Mouse (Mus musculus): Measurements from ENCODE around the gene Gpalpp1. TPM values are rescaled to one million over a fixed set of nuclear protein-coding genes. Genes with fewer than 3 reads are reported as not detected.

Gpalpp1 gene
- polyA plus RNA-seq (2014; fragmentation: Nextera tagmentation; extraction: Ambion mirVana) = 20.3 and 21.1 TPM in 2 replicates

GRCm38 (mm10) chr14:76110396-76111221 lies at the start of gene Gpalpp1, which contains the start of gene Nufip1:
Gene Gpalpp1 (minus strand): TSS chr14:76110760.
Gene Nufip1 (plus strand): TSS chr14:76110891.
- peaks cover under 1% of the 10 kb centered on the region for H3K36me3 ChIP-seq (ENCODE audit: control insufficient read depth, insufficient read depth, low read length)
- no peaks in the 10 kb centered on the region for H3K27me3 ChIP-seq (ENCODE audit: control insufficient read depth, insufficient read depth, low read length)
- H3K4me1 ChIP-seq (ENCODE audit: control insufficient read depth, insufficient read depth, low read length) = peaks cover 7% of the 10 kb centered on the region
- peak; percentile 93 for DNase-seq (ENCODE audit: low spot score)
- peak within 1 kb of the TSS; percentile 54 for H3K27ac ChIP-seq (ENCODE audit: low read depth, low read length)
- peak; percentile 99 for ATAC-seq (ENCODE audit: insufficient read depth, low FRiP score, low TSS enrichment)
- peak within 1 kb of the TSS; percentile 94 for H3K4me3 ChIP-seq (ENCODE audit: low read depth, low read length)
- H3K4me2 ChIP-seq (ENCODE audit: low read depth) = peak within 1 kb of the TSS; percentile 89
- under 1% methylated on average over 69 of the region's 69 CpGs for WGBS
- peak within 1 kb of the TSS; percentile 78 for H3K9ac ChIP-seq (ENCODE audit: low read length)
- H3K9me3 ChIP-seq (ENCODE audit: control insufficient read depth, low read length) = no peaks in the 10 kb centered on the region

DNA sequence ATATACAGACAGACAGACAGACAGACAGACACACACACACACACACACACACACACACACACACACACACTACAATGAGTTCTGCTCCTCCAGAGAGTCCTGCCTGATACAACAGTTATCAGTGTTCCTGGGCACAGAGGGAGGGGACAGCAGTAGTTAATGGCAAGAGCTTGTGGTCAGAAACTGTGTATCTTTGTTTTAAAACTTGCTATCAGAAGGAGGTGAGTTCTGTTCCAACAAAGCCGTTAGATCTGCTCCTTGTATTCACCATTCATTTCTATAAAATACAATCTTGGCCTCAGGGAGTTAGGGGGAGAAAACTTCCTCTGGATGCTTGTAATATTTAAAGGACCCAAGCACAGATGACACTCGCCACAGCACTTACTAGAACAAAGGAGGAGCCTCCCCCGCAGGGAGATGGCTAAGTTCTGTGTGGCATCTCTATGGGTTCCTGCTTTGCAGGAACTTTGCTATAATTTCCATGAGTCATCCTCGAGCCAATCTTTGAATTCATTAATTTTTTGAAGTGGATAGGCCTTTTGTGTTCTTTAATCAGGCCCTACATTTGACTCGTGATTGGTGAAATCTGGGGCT lies 47.7 kb upstream of the Gpalpp1 start:
- Histone ChIP-seq H3K27ac (ENCODE audit: low read depth, low read length) (no peak overlapping the region), H3K9ac (ENCODE audit: low read length) (no peak overlapping the region), H3K4me1 (ENCODE audit: control insufficient read depth, insufficient read depth, low read length) (no peaks in the 10 kb centered on the region), H3K27me3 (ENCODE audit: control insufficient read depth, insufficient read depth, low read length) (no peaks in the 10 kb centered on the region), H3K9me3 (ENCODE audit: control insufficient read depth, low read length) (no peaks in the 10 kb centered on the region), H3K4me3 (ENCODE audit: low read depth, low read length) (no peak overlapping the region), H3K36me3 (ENCODE audit: control insufficient read depth, insufficient read depth, low read length) (no peaks in the 10 kb centered on the region), H3K4me2 (ENCODE audit: low read depth) (no peak overlapping the region)
- DNase-seq (ENCODE audit: low spot score) = no peak
- ATAC-seq (ENCODE audit: insufficient read depth, low FRiP score, low TSS enrichment) = no peak
- WGBS = 78% methylated on average over 5 of the region's 5 CpGs

GRCm38 (mm10) chr14:76153828-76154227 lies 43.3 kb upstream of the Gpalpp1 start:
- WGBS = 25% methylated on average over 6 of the region's 6 CpGs
- Histone ChIP-seq H3K4me1 (ENCODE audit: control insufficient read depth, insufficient read depth, low read length) (no peaks in the 10 kb centered on the region; the same call in 1 of the 2 replicates), H3K4me3 (ENCODE audit: low read depth, low read length) (no peak overlapping the region), H3K4me2 (ENCODE audit: low read depth) (no peak overlapping the region), H3K36me3 (ENCODE audit: control insufficient read depth, insufficient read depth, low read length) (no peaks in the 10 kb centered on the region), H3K9me3 (ENCODE audit: control insufficient read depth, low read length) (no peaks in the 10 kb centered on the region), H3K27me3 (ENCODE audit: control insufficient read depth, insufficient read depth, low read length) (no peaks in the 10 kb centered on the region), H3K9ac (ENCODE audit: low read length) (no peak overlapping the region), H3K27ac (ENCODE audit: low read depth, low read length) (no peak overlapping the region)
- DNase-seq (ENCODE audit: low spot score) (no peak), ATAC-seq (ENCODE audit: insufficient read depth, low FRiP score, low TSS enrichment) (no peak)

GRCm38 (mm10) chr14:76153003-76153675 lies 42.6 kb upstream of the Gpalpp1 start:
- WGBS = 3% methylated on average over 24 of the region's 24 CpGs
- Histone ChIP-seq H3K27me3 (ENCODE audit: control insufficient read depth, insufficient read depth, low read length) (no peaks in the 10 kb centered on the region), H3K4me2 (ENCODE audit: low read depth) (peak overlapping the region; percentile 36), H3K4me1 (ENCODE audit: control insufficient read depth, insufficient read depth, low read length) (no peaks in the 10 kb centered on the region; the same call in 1 of the 2 replicates), H3K4me3 (ENCODE audit: low read depth, low read length) (peak overlapping the region; percentile 68), H3K36me3 (ENCODE audit: control insufficient read depth, insufficient read depth, low read length) (no peaks in the 10 kb centered on the region), H3K27ac (ENCODE audit: low read depth, low read length) (peak overlapping the region; percentile 51), H3K9me3 (ENCODE audit: control insufficient read depth, low read length) (no peaks in the 10 kb centered on the region), H3K9ac (ENCODE audit: low read length) (peak overlapping the region; percentile 47)
- peak; percentile 52 for DNase-seq (ENCODE audit: low spot score)
- no peak for ATAC-seq (ENCODE audit: insufficient read depth, low FRiP score, low TSS enrichment)

DNA sequence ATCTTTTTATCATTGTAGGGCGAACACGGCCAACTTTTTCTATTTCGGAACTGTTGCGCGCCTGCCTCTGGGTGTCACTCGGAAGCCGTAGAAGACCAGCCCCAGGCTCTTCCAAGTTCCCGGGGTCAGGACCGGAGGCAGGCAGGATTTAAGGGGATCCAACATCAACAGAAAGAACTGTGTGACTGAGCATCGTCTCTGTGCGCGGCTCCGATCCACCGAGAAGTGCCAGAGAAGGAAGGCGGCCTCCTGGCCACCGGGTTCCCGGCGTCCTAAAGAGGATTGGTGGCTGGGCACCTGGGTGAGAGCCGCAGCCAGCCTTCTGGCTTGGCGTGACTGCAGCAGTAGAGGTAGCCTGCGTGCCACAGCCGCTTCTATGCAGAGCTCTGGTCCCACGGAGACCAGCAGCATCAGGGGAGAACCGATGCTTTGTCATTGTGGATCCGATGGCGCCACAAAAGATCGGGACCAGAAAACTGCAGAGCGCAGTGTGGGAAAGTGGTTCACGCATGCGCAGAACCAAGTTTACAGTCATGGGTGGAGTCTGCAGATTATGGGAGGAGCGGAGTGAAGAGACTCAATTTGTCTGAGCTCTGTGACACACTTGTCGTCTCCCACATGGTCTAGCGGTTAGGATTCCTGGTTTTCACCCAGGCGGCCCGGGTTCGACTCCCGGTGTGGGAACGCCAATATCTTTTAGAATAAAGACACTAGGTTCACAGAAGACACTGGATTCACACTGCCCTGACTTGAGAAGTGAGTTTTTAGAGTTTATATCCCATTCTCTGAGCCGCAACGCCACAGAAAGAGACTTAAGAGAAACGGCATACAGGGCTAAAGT lies 41.8 kb upstream of the Gpalpp1 start:
- H3K4me2 ChIP-seq (ENCODE audit: low read depth) = peak overlapping the region; percentile 62
- peak; percentile 94 for DNase-seq (ENCODE audit: low spot score)
- H3K9ac ChIP-seq (ENCODE audit: low read length) = peak overlapping the region; percentile 82
- no peaks in the 10 kb centered on the region for H3K9me3 ChIP-seq (ENCODE audit: control insufficient read depth, low read length)
- peak; percentile 91 for ATAC-seq (ENCODE audit: insufficient read depth, low FRiP score, low TSS enrichment)
- H3K36me3 ChIP-seq (ENCODE audit: control insufficient read depth, insufficient read depth, low read length) = no peaks in the 10 kb centered on the region
- WGBS = under 1% methylated on average over 41 of the region's 41 CpGs
- no peaks in the 10 kb centered on the region; the same call in 1 of the 2 replicates for H3K4me1 ChIP-seq (ENCODE audit: control insufficient read depth, insufficient read depth, low read length)
- H3K27me3 ChIP-seq (ENCODE audit: control insufficient read depth, insufficient read depth, low read length) = no peaks in the 10 kb centered on the region
- H3K4me3 ChIP-seq (ENCODE audit: low read depth, low read length) = peak overlapping the region; percentile 68
- H3K27ac ChIP-seq (ENCODE audit: low read depth, low read length) = peak overlapping the region; percentile 99

DNA sequence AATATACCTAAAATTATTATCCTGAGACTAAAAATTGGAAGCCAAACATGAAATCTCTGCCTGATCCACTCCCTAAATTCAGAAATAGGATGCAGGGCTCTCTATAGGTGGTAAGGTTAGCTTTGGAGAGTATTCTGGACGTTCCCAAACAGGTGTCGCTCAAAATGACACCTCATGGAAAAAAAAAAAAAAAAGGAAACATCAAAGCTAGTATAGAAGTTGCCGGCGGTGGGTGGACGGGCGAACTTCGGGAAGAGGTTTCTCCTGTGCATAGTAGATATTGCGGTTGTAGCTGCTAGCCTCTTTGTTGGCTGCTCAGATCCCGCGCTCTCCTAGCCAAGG lies 41.2 kb upstream of the Gpalpp1 start:
- Histone ChIP-seq H3K9me3 (ENCODE audit: control insufficient read depth, low read length) (no peaks in the 10 kb centered on the region), H3K9ac (ENCODE audit: low read length) (peak overlapping the region; percentile 82), H3K27me3 (ENCODE audit: control insufficient read depth, insufficient read depth, low read length) (no peaks in the 10 kb centered on the region), H3K4me3 (ENCODE audit: low read depth, low read length) (peak overlapping the region; percentile 68), H3K4me2 (ENCODE audit: low read depth) (peak overlapping the region; percentile 62), H3K36me3 (ENCODE audit: control insufficient read depth, insufficient read depth, low read length) (no peaks in the 10 kb centered on the region), H3K4me1 (ENCODE audit: control insufficient read depth, insufficient read depth, low read length) (no peaks in the 10 kb centered on the region; the same call in 1 of the 2 replicates), H3K27ac (ENCODE audit: low read depth, low read length) (peak overlapping the region; percentile 99)
- DNase-seq (ENCODE audit: low spot score) (no peak), ATAC-seq (ENCODE audit: insufficient read depth, low FRiP score, low TSS enrichment) (no peak)
- WGBS = under 1% methylated on average over 10 of the region's 10 CpGs

GRCm38 (mm10) chr14:76151011-76151410 lies 40.5 kb upstream of the Gpalpp1 start:
- DNase-seq (ENCODE audit: low spot score) (no peak), ATAC-seq (ENCODE audit: insufficient read depth, low FRiP score, low TSS enrichment) (no peak)
- Histone ChIP-seq H3K4me2 (ENCODE audit: low read depth) (no peak overlapping the region), H3K4me3 (ENCODE audit: low read depth, low read length) (no peak overlapping the region), H3K36me3 (ENCODE audit: control insufficient read depth, insufficient read depth, low read length) (no peaks in the 10 kb centered on the region), H3K27me3 (ENCODE audit: control insufficient read depth, insufficient read depth, low read length) (no peaks in the 10 kb centered on the region), H3K4me1 (ENCODE audit: control insufficient read depth, insufficient read depth, low read length) (no peaks in the 10 kb centered on the region; the same call in 1 of the 2 replicates), H3K27ac (ENCODE audit: low read depth, low read length) (no peak overlapping the region), H3K9me3 (ENCODE audit: control insufficient read depth, low read length) (no peaks in the 10 kb centered on the region), H3K9ac (ENCODE audit: low read length) (no peak overlapping the region)
- 72% methylated on average over 2 of the region's 2 CpGs for WGBS

GRCm38 (mm10) chr14:76150499-76150898 lies 39.9 kb upstream of the Gpalpp1 start:
- peak; percentile 8 for DNase-seq (ENCODE audit: low spot score)
- no peak overlapping the region for H3K27ac ChIP-seq (ENCODE audit: low read depth, low read length)
- no peak for ATAC-seq (ENCODE audit: insufficient read depth, low FRiP score, low TSS enrichment)
- no peaks in the 10 kb centered on the region for H3K27me3 ChIP-seq (ENCODE audit: control insufficient read depth, insufficient read depth, low read length)
- H3K4me3 ChIP-seq (ENCODE audit: low read depth, low read length) = no peak overlapping the region
- no peaks in the 10 kb centered on the region; the same call in 1 of the 2 replicates for H3K4me1 ChIP-seq (ENCODE audit: control insufficient read depth, insufficient read depth, low read length)
- WGBS = 86% methylated on average over 11 of the region's 11 CpGs
- no peak overlapping the region for H3K9ac ChIP-seq (ENCODE audit: low read length)
- H3K9me3 ChIP-seq (ENCODE audit: control insufficient read depth, low read length) = no peaks in the 10 kb centered on the region
- H3K36me3 ChIP-seq (ENCODE audit: control insufficient read depth, insufficient read depth, low read length) = no peaks in the 10 kb centered on the region
- no peak overlapping the region for H3K4me2 ChIP-seq (ENCODE audit: low read depth)

Data from neural tube, embryonic 11.5 days (tissue).